Mouse (Mus musculus): ENCODE measurements around the gene Dync2li1. TPM values are rescaled to one million over a fixed set of nuclear protein-coding genes. Genes with fewer than 3 reads are reported as not detected.

Gene Dync2li1
- polyA plus RNA-seq, 1 experiment = 21.1 TPM

GRCm38 (mm10) chr17:84646477-84646876, 20.2 kb downstream of the Dync2li1 start:
- DNase-seq (ENCODE audit: low spot score) = no peak

GRCm38 (mm10) chr17:84647630-84648029, 21.3 kb downstream of the Dync2li1 start:
- no peak for DNase-seq (ENCODE audit: low spot score)

GRCm38 (mm10) chr17:84650302-84651017, 24.2 kb downstream of the Dync2li1 start:
- no peak for DNase-seq (ENCODE audit: low spot score)

GRCm38 (mm10) chr17:84653544-84653943, 27.2 kb downstream of the Dync2li1 start:
- no peak for DNase-seq (ENCODE audit: low spot score)

- no peak for DNase-seq (ENCODE audit: low spot score)
Measured at GRCm38 (mm10) chr17:84656205-84656604, 29.9 kb downstream of the Dync2li1 start.

GRCm38 (mm10) chr17:84656653-84657421, 30.5 kb downstream of the Dync2li1 start:
- no peak for DNase-seq (ENCODE audit: low spot score)

- DNase-seq (ENCODE audit: low spot score) = no peak
Measured at GRCm38 (mm10) chr17:84657422-84657732, 31.1 kb downstream of the Dync2li1 start.

- no peak for DNase-seq (ENCODE audit: low spot score)
Measured at GRCm38 (mm10) chr17:84657782-84658181, 31.5 kb downstream of the Dync2li1 start.

- DNase-seq (ENCODE audit: low spot score) = no peak
Measured at GRCm38 (mm10) chr17:84658195-84658594, 31.9 kb downstream of the Dync2li1 start.

- no peak for DNase-seq (ENCODE audit: low spot score)
Measured at GRCm38 (mm10) chr17:84658951-84659350, 32.7 kb downstream of the Dync2li1 start.

GRCm38 (mm10) chr17:84665053-84665452, 38.8 kb downstream of the Dync2li1 start:
- no peak for DNase-seq (ENCODE audit: low spot score)

GRCm38 (mm10) chr17:84665691-84666090, 39.4 kb downstream of the Dync2li1 start:
- no peak for DNase-seq (ENCODE audit: low spot score)

- no peak for DNase-seq (ENCODE audit: low spot score)
Measured at GRCm38 (mm10) chr17:84667848-84668247, 41.6 kb downstream of the Dync2li1 start.

GRCm38 (mm10) chr17:84672376-84673369, 46.4 kb downstream of the Dync2li1 start:
- DNase-seq (ENCODE audit: low spot score) = no peak

GRCm38 (mm10) chr17:84674048-84674447, 47.8 kb downstream of the Dync2li1 start:
- no peak for DNase-seq (ENCODE audit: low spot score)

GRCm38 (mm10) chr17:84675204-84675603, 48.9 kb downstream of the Dync2li1 start:
- DNase-seq (ENCODE audit: low spot score) = no peak

- DNase-seq (ENCODE audit: low spot score) = peak; percentile 27
Measured at GRCm38 (mm10) chr17:84675951-84676366, 49.7 kb downstream of the Dync2li1 start, which contains the start of gene Abcg8. Gene Abcg8 (plus strand): TSS chr17:84676302.

GRCm38 (mm10) chr17:84677595-84677994, 51.3 kb downstream of the Dync2li1 start:
- no peak for DNase-seq (ENCODE audit: low spot score)

GRCm38 (mm10) chr17:84681670-84682069, 55.4 kb downstream of the Dync2li1 start:
- no peak for DNase-seq (ENCODE audit: low spot score)

- no peak for DNase-seq (ENCODE audit: low spot score)
Measured at GRCm38 (mm10) chr17:84682734-84683717, 56.7 kb downstream of the Dync2li1 start, which contains the start of gene Abcg5. Gene Abcg5 (minus strand): TSS chr17:84683011.

- DNase-seq (ENCODE audit: low spot score) = no peak
Measured at GRCm38 (mm10) chr17:84684284-84684683, 58.0 kb downstream of the Dync2li1 start.
